In genomic region chr11:96065215-96065911, GRCm38 (mm10) we compare ENCODE assay signal across 7 mouse cellular contexts. TPM values are rescaled to one million over a fixed set of nuclear protein-coding genes. Genes with fewer than 3 reads are reported as not detected.
DNase-seq lines count a peak whose midpoint lies in the region; ATAC-seq lines count a peak whose summit lies in the region.

Gene Ube2z (minus strand): TSS chr11:96065388.

- no peaks in the 10 kb centered on the region for H3K27me3 ChIP-seq in intestine, embryonic 15.5 days (replicated peaks)
- no peaks in the 10 kb centered on the region for H3K27me3 ChIP-seq in midbrain, embryonic 10.5 days (ENCODE audit: low read depth, poor library complexity, severe bottlenecking)

- peak within 1 kb of the TSS; percentile 73 for H3K4me2 ChIP-seq in intestine, embryonic 15.5 days (replicated peaks)

- peak within 1 kb of the TSS; percentile 88 for H3K27ac ChIP-seq in intestine, embryonic 15.5 days
- H3K27ac ChIP-seq in midbrain, embryonic 10.5 days (replicated peaks): peak within 1 kb of the TSS; percentile 94

- intact Hi-C loops in gastrocnemius, postnatal 36 days (cut with DNase I): no loop called here
- intact Hi-C loops in left cerebral cortex, postnatal 25 days (cut with DNase I): loop anchor here (1.0 kb wide), 1 partner anchor 10 kb away; the partner anchor contains the start of gene Atp5g1

- 3% methylated on average over 50 of the region's 50 CpGs for WGBS in intestine, embryonic 15.5 days
- 5% methylated on average over 50 of the region's 50 CpGs for WGBS in midbrain, embryonic 10.5 days

- peaks cover 8% of the 10 kb centered on the region; the same call in 1 of the 2 replicates for H3K36me3 ChIP-seq in intestine, embryonic 15.5 days
- H3K36me3 ChIP-seq in midbrain, embryonic 10.5 days: peaks cover 38% of the 10 kb centered on the region

- peak; percentile 98 for ATAC-seq in intestine, embryonic 15.5 days

- H3K9me3 ChIP-seq in intestine, embryonic 15.5 days: no peaks in the 10 kb centered on the region
- H3K9me3 ChIP-seq in midbrain, embryonic 10.5 days (replicated peaks): no peaks in the 10 kb centered on the region

- peak; percentile 97 to 98 for DNase-seq in adrenal gland, adult 18-20 months (ENCODE audit: low spot score in 2 of 2)
- DNase-seq in embryo, embryonic 11 days: peak; percentile 98
- peak; percentile 95 to 98 for DNase-seq in gastrocnemius, postnatal 36 days
- DNase-seq in left cerebral cortex, postnatal 25 days (ENCODE audit: low spot score in 2 of 2): peak; percentile 97 to 98
- DNase-seq in midbrain, embryonic 10.5 days (ENCODE audit: low spot score): peak; percentile 96
- peak; percentile 98 for DNase-seq in right cerebral cortex, postnatal 4 days

- H3K9ac ChIP-seq in intestine, embryonic 15.5 days: peak within 1 kb of the TSS; percentile 88

- H3K4me1 ChIP-seq in intestine, embryonic 15.5 days (replicated peaks): peaks cover 16% of the 10 kb centered on the region; the same call in 1 of the 2 replicates
- H3K4me1 ChIP-seq in midbrain, embryonic 10.5 days: peaks cover 31% of the 10 kb centered on the region

- H3K4me3 ChIP-seq in intestine, embryonic 15.5 days (replicated peaks): peak within 1 kb of the TSS; percentile 90
- H3K4me3 ChIP-seq in midbrain, embryonic 10.5 days: peak within 1 kb of the TSS; percentile 97

RNA-seq across cellular contexts. Expression of gene Ube2z, which starts in this region (rescaled TPM):
- total RNA-seq in adrenal gland, adult 18-20 months (2021): 10 to 100 TPM; 49.3 to 57.7 TPM
- 10 to 100 TPM; 14.5 to 15.4 TPM for total RNA-seq in gastrocnemius, postnatal 36 days (2021)
- 35.3 and 37.1 TPM in 2 replicates for polyA plus RNA-seq in intestine, embryonic 15.5 days (2015; fragmentation: Nextera tagmentation; extraction: Ambion mirVana)
- 10 to 100 TPM; 54.9 to 58.7 TPM for total RNA-seq in left cerebral cortex, postnatal 25 days (2021)
- 25.0 and 27.0 TPM in 2 replicates for polyA plus RNA-seq in midbrain, embryonic 10.5 days (2016; fragmentation: Nextera tagmentation; extraction: Ambion mirVana)

Comparison
In these comparisons a context has a peak if more than half of its experiments do, and no peak if none do; other contexts are left out.
1. Peak in every context shown above with its lines: DNase-seq, ATAC-seq, H3K4me3 ChIP-seq and H3K27ac ChIP-seq.